Mouse (Mus musculus): Measurements from ENCODE around the gene Eef1akmt1.

Eef1akmt1 gene

DNA sequence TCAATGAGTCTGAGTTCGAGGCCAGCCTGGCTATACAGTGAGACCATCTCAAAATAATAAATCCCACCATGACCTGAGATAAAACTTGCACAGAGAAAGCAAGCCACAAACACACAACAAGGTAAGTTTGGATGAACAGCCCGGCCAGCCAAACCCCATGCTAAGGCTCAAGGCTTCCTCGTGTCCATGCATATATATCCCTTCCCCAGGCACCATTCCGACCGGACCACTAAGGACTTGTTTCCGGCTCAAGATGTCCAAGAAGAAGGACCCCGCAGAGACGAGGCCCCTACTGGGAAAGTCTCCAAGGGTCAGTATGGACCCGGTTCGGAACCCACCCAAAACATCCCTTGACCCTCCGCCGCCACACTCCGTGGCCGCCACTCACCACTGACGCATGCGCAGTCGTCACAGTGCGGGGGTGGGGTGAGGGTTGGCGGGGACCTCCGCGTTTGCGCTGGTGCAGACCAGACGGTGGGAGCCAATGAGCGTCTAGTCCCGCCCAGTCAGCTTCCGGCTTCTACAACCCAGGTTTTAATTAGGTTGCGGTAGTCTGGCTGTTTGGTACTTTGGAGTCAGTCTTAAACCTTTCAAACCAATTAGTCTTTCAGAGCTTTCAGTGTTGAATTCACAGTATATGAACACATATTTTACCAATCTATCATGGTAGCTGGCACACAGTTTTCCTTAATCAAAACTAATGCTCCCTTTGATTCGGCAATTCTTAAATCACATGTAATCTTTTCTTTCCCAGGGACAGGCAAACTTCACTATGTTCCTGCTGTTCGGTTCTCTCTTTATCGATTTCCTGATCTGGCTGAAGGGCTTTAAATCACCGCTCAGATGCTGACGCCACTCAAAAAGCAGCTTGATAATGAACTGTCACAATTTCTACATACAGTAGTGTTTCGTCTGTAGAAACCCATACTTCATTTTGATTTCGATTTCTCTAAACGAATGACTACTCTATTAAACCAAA is at the start of gene Eef1akmt1:
Gene Eef1akmt1, minus strand, starts transcription at position 458 of the 979 bp plus-strand sequence.
- peak; percentile 93 to 94 for DNase-seq

DNA sequence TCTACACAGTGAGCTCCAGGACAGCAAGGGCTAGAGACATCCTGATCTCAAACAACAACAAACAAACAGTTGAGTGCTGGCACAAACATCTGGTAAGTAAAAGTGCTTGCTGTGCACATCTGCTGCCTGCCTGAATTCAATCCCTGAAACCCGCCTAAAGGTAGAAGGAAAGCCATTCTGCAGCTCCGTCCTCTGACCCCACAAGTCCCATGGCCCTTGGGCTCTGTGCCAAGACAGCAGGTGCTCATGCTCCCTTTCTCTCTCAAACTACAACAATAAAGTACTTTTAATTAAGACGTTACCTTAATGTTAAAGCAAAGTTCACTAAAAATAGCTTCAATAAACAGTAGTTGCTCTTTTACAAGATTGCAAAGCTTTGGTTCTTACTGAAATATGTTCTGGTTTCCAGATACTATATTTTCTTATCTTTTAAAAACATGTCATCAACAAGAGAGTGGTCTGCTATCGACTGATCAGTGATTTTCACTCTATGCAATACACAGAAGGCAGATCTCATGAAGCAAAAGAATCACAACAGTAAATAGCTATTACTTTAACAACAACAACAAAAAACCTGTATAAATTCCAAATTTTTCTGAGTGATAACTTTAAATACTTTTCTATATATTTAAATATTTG is 49.3 kb upstream of the Eef1akmt1 start:
- DNase-seq, result no peak

DNA sequence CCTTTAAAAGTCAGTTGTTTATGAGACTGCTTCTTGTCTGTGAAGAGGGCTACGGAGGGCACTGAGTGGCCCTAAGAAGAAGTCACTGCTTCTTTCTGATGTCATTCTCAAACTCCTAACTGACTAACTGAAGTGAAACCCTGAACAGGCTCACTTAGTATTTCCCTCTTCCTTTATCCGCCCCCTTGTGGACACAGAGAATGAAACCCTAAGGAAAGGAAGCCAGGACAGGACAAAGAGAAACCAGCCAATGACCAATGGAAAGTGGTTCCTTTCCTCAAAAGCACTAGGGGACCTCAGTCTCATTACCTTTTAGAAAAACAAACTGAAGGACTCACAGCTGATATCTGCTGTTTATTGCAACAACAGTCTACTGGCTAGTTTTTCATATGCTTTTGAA is 48.1 kb upstream of the Eef1akmt1 start:
- DNase-seq, result peak; percentile 14 to 31

- DNase-seq, result no peak
Observed at GRCm38 (mm10) chr14:57617675-57618074, 46.3 kb upstream of the Eef1akmt1 start.

GRCm38 (mm10) chr14:57616339-57616965 is 45.0 kb upstream of the Eef1akmt1 start:
- DNase-seq, result no peak

GRCm38 (mm10) chr14:57615828-57616227 is 44.4 kb upstream of the Eef1akmt1 start:
- DNase-seq, result no peak

DNA sequence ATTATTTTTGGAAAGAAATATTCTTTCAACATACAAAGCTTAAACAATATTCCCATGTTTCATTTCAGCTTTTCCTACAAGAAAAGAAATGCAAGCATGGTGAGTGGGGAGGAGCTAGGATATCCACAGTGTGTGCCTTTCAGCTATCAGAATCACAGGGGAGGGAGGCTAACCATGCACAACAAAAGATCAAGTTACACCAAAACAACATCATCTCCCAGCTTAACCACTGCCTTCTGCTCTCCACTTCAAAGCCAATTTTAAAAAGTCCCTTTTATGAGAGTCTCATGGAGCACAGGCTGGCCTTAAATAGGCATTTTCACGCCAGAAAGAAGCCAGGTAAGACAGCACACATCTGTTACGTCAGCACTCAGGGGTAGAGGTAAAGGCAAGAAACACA is 39.6 kb upstream of the Eef1akmt1 start:
- DNase-seq, result no peak

DNA sequence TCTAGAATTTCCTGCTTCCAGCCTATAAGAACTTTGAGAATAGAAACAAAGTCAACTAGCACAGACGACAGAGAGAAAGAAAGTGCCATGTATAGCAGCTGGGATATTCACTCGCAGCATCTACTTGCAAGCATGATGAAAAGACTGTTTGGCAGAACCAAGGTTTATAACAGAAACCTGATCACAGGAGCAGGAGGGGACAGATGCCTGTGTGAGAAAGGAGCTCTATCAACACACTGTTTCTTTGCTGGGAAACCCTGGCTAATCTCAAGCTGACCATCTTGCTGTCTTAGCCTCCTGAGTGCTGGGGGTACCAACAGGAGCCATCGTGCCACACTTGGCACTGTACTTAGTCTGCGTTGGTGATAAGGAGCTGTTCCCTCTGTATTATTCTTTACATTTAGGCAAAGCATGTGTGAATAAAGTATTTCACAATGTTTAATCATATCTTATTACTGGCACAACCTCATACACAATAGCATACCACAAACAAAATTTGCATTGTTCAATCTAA is 38.5 kb upstream of the Eef1akmt1 start:
- DNase-seq, result no peak

DNA sequence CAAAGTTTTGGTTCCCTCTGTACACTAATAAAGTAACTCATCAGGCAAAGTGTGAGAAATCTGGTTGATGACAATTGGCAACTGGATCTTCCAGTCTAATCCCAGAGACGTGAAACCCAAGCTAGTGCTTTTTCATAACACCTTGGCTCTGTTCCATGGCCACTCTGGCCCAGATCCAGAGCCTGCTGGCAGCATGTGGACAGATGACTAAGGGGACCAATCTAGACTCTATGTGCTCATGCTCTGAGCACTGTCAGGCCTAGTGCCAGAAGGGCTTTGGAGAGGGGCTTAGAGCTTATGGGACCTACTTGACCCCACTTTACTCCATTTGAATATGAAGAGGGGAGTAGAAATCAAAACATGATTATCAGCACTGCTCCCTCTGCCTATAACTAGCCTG is 36.1 kb upstream of the Eef1akmt1 start:
- no peak for DNase-seq

GRCm38 (mm10) chr14:57606663-57607365 is 35.4 kb upstream of the Eef1akmt1 start:
- DNase-seq, result no peak

GRCm38 (mm10) chr14:57593279-57593678 is 21.9 kb upstream of the Eef1akmt1 start:
- DNase-seq, result no peak

GRCm38 (mm10) chr14:57591830-57592229 is 20.4 kb upstream of the Eef1akmt1 start:
- no peak for DNase-seq

GRCm38 (mm10) chr14:57576364-57577060 is 5.1 kb upstream of the Eef1akmt1 start:
- DNase-seq, result no peak

DNA sequence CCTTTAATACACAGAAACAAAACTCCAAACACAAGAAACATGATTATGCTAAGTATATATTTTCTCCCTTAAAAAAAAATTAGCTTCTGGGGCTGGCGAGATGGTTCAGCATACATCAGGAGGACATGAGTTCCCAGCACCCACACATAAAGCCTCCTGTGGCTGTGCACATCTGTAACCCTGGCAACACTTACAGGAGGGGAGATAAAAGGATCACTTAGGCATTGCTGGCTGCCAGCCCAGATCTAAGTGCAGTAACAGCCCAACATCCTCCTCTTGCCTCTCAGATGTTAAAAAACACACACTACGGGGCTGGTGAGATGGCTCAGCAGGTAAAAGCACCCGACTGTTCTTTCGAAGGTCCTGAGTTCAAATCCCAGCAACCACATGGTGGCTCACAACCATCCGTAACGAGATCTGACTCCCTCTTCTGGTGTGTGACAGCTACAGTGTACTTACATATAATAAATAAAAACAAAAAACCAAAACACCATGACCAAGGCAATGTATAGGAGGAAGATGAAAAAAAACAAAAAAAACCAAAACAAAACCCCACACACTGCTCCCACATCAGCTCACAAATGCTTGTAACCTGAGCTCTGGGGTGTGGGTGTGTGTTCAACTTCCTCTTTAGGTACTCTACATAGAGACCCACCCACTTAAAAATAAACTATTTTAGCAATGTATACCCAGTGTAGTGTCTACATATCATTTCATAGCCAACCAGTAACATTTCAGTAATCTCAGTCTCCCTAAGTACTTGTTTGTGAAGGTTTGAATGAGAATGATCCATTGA is 3.6 kb upstream of the Eef1akmt1 start:
- DNase-seq, result no peak

DNA sequence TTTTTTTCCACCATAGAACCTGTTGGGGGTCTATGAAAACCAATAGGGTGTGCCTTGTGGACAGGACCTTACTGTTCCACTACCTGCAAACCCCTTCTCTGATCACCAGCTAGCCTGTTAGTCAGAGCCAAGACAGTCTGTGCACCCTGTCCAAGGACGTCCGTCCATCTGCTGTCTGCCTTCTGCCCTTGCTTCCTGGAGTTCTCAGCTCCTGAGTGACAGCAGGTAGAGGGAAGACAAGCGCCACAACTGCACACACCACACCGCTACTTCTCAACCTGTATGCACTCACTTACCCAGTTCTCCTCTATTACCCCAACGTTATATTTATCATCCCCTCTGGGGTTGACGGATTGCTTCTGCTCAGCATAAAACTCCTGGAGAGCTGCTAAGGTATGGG is 5.8 kb downstream of the Eef1akmt1 start:
- DNase-seq, result no peak

- no peak for DNase-seq
Observed at GRCm38 (mm10) chr14:57556922-57557321, 14.5 kb downstream of the Eef1akmt1 start.

- DNase-seq, result no peak
Observed at GRCm38 (mm10) chr14:57555471-57556070, 15.8 kb downstream of the Eef1akmt1 start.

DNA sequence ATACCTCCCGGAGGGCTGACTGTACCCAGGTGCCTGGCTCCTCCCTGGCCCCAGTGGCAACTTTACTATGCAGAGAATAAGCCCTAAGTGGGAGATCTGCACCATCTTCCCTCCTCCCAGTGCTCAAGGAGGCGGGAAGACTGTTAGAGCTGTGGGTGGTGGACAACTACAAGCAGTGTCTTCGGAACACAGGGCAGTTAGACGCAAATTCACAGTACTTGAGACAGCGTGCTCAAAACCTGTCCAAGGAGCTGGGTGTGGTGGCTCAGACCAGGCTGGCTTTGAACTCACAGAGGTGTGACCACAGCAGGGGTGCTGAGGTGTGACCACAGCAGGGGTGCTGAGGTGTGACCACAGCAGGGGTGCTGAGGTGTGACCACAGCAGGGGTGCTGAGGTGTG is 17.0 kb downstream of the Eef1akmt1 start:
- DNase-seq, result no peak

- DNase-seq, result no peak
Observed at GRCm38 (mm10) chr14:57552945-57553344, 18.5 kb downstream of the Eef1akmt1 start.

- DNase-seq, result no peak
Observed at GRCm38 (mm10) chr14:57547062-57547461, 24.4 kb downstream of the Eef1akmt1 start.

GRCm38 (mm10) chr14:57546557-57547021 is 24.8 kb downstream of the Eef1akmt1 start:
- DNase-seq, result no peak
